Mouse (Mus musculus) mouse trophoblast stem cell (cell line): ENCODE data around the gene D8Ertd738e.

Source experiments
- in situ Hi-C, 2 experiments: fragments of 300-500 bp; cut with MseI, MboI; formaldehyde crosslinking; loops; 2 replicates in 1 of 2; 3 replicates in 1 of 2; pipeline ENCODE4 v1.15.1; 2025

The D8Ertd738e gene

DNA sequence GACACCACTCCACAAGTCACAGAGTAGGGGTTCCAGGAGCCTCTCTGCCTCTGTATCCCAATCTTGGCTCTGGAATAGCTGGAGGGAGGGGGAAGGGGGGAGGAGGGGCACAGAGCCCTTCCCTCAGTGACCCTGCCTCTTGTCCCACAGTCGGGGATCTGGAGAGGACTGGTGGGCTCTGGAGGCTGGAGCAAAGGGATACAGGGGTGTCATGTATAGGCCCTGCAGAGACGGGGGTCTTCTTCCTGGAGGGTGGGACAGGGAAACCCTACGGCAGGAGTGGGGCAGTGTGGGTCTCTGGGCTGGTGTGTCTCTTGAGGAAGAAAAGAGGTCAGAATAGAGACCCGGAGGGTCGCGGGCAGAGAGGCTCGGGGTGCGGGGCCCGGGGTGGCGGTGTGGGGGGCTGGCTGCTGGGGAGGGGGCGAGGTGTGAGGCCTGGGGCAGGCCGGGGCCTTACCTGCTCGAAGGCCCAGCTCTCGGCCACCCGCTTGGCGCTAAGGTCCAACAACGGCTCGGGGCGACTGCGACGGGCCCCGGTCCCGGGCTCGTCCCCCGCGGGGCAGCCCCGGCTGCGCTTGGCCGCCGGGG is 13.0 kb downstream of the D8Ertd738e start:
- in situ Hi-C loops, result no loop called here

GRCm38 (mm10) chr8:84235746-84236409 is 13.6 kb downstream of the D8Ertd738e start:
- in situ Hi-C loops, result no loop called here

- in situ Hi-C loops, result no loop called here
Observed at GRCm38 (mm10) chr8:84233055-84233454, 16.5 kb downstream of the D8Ertd738e start.

DNA sequence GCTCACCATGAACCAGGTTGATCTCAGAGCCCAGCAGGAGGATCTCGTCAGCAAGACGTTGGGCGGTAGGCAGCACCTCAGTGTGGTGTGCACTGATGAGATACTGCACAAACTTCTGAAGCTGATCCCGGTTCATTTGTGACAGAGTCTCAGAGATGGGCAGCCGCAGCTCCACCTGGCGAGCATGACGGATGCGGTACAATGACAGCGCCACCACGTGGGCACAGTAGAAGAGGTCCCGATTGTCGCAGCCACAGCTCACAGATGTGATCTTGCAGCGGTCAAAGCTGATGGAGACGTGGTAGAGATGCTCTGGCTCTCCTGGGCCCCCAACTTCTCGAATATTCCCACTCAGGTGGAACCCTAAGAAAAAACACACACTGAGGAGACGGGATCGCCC is 18.8 kb downstream of the D8Ertd738e start:
- in situ Hi-C loops, result no loop called here

DNA sequence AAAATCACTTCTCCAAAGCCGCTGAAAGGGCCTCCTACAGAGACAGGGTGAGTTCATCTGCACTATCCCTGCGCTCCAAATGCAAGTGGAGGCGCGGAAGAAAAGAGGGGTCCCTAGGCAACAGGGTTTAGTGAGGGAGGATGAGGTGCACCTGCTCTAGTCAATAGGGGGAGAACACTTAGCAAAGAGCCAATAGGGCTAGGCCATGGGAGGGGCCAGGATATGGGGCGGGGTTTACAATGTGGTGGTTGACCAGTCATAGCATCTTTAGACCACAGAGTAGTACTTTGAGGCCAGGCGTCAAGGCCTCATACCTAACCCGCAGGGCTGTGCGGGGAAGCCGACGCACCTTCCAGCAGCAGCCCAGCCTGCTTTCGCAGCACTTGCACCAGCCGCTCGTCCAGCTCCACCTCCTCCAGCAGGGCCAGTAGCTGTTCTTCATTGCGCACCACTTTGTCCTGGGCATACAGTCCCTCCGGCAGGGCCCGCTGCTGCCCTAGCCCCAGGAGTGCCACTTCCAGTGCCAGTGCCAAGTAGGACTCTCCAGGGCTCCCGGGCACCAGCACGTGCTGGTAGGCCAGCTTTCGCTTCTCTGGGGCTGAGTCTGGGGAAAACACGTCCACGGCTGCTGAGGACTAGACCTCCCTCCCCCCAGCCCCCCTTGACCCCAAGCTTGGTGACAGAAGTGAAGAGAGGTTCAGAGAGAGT is 26.0 kb downstream of the D8Ertd738e start:
- in situ Hi-C loops, result no loop called here

DNA sequence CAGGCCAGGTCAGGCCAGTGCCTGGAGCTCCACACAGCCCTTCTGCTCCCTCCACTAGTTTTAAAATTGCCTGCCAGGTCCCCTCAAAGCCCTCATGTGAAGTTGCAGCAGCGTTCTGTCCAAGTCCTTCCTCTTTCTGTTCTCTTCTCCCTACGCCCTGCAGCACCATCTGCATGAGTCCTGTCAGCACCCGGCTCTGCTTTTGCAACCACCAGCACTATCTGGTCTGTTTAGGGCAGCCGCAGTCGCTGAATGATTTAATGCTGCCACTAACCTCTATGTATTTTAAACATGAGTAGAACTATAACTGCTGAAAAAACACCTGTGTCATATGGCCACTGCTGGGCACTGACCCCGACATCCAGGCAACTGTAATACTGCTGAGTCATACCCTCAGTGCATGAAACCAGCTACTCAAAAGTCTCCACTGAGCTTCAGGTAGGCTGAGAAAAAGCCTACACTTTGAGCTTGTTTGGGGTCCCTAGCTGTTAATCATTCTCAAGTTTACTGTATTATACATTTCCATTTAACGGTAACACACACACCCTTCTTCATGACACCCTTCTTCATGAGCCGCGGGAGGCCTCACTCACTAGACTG is 26.9 kb downstream of the D8Ertd738e start:
- in situ Hi-C loops, result no loop called here

- in situ Hi-C loops, result no loop called here
Observed at GRCm38 (mm10) chr8:84220105-84220504, 29.4 kb downstream of the D8Ertd738e start.

GRCm38 (mm10) chr8:84218143-84218542 is 31.4 kb downstream of the D8Ertd738e start:
- in situ Hi-C loops, result no loop called here

DNA sequence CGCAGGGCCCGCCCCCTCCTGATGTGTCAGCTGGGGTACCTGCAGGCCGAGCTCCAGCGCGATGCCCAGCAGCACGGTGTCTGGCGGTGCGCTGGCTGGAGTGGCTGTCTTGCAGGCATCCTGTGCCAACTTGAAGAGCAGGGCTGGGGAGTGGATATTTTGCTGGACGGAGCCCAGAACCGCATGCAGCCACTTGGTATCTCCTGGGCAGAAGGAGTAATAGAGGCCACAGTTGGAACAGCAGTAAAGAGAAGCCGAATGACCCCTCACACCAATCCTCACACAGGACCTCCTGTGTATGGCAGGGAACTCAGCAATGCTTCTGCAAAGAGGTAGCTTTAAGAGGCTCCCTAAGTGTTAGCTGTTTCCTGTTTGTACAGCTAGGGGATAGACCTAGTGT is 32.3 kb downstream of the D8Ertd738e start:
- in situ Hi-C loops, result no loop called here

- in situ Hi-C loops, result no loop called here
Observed at GRCm38 (mm10) chr8:84213277-84213676, 36.2 kb downstream of the D8Ertd738e start.

DNA sequence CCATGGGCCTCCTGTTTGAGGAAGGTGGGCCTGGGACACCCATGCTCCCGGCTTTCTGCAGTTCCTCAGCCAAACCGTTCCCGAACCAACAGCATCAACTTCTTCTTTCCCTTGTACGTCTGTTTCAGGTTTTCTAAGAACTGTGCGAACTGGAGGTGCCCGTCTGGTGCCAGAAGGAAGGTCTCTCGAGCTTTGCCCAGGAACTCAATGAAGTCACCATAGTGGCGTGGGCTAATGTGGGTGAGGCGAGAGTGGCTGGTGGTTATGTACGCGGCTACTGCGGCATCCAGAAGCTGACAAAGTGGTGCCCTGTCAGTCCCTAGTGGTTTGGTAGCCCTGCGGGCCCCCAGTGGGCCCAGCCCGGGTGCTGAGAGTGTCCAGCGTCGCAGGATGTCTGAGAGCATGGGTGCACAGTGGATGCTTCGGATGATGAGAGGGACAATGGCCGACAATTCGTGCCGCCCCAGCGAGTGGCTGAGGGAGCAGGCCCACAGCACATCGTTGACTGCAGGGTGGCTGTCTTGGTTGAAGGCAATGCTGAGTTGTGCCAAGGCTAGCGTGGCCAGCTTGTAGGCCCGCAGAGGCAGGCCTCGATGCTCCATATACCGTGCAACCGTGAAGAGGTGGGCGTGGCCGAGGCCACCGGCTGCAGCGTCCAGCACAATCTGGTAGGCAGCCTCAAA is 37.5 kb downstream of the D8Ertd738e start:
- in situ Hi-C loops, result no loop called here

DNA sequence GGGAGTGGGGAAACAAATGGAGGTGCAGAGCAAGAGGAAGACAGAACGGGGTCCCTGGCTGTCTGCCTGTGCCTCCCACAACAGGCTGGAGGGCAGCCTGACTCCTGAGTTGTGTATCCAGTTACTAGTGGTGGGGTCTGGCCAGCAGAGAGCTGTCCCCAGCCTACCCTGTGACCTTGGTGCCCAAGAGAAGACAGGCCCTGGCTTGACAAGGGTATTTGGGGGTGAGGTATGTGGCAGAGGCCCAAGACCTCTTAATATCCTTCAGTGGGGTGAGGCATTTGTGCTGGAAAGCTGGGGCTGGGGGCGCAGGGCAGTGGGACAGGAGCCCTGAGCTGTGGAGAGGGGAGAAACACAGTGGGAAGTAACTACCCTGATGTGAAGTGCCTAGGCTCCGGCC is 38.3 kb downstream of the D8Ertd738e start:
- in situ Hi-C loops, result no loop called here

DNA sequence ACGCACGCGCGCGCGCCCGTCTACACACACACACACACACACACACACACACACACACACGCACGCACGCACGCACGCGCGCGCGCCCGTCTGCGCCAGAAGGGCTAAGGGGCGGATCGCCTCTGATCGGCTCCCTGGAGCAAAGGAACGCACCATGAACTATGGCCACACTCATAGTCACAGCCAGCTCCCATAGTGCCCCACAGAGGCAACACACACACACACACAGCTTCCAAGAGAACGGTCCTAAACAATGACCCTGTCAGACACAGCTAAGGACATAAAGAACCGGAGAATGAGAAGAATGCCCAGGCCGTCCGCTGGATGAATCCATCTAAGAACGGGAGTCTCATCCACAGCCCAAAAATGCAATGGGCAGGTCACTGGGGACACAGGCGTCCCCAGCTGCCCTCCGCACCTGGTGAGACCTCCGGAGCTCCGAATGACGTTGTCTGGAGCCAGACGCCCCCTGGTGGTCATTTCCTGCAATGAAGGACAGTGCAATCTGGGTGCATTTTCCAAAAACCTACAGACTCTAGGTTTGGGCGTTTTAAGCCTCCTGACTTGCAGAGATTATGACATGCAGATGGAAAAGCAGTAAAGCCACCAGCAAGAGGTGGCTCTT is 39.2 kb downstream of the D8Ertd738e start:
- in situ Hi-C loops, result no loop called here

DNA sequence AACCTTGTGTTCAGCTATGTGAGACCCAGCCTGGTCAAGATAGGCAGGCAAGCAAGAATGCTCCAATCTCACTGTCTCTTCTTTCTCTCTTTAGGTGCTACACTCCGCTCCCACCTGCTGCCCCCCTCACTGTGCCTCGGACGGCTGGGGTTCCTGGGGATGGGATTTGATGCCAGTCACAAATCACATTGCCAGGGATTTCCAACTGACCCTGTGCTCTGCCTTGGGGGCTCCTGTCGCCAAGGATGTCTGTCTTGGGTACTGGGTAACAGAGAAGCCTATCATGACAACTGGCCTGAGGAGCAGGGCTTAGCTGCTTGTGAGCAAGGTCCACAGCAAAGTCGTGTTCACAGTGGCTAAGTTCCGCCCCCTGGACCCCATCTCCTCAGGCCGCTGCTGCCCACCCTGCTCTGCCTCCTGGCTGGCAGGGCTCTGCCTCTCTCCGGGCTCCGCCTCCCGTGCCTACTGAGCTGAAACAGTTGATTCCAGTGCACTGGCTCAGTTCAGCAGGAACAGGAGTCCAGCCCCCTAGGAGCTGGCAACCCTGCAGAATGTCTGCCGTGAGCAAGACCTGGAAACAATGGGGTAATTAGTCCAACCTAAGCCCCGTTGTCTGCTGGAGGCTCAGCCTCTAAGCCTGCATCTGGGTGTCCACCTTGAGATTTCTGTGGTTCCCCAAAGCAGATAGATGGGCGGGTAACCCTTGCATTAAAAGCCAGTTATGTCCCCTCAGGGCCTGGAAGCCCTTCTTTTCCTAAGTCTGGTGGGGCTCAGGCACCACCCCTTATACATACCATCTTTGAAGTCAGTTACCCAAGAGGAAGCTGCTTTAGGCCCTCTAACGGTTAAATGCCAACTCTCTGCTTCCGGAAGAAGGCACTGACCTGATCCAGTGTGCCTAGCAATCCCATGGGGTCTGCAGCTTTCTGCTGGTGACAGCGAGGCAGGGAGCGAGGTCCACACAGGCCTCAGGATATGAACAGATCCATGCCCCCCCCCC is 40.8 kb downstream of the D8Ertd738e start:
- in situ Hi-C loops, result no loop called here

DNA sequence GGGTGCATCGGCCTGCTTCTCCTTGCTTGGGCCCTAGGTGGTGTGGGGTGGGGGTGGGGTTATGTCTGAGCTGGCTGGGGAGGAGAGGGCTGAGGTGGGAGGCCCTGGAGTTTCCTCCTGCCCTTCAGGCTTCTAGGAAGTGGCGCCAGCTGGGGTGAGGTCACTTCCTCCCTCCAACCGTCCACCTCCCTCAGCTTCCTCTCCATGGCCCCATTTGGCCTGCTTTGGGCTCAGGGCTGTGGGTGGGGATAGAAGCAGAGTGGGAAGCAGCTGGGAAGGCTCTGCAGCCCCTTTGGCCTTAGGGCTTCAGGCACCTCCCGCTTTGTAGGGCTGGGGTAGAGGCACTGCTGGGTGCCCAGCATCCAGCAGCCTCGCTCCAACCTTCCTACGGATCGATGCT is 41.7 kb downstream of the D8Ertd738e start:
- in situ Hi-C loops, result no loop called here

DNA sequence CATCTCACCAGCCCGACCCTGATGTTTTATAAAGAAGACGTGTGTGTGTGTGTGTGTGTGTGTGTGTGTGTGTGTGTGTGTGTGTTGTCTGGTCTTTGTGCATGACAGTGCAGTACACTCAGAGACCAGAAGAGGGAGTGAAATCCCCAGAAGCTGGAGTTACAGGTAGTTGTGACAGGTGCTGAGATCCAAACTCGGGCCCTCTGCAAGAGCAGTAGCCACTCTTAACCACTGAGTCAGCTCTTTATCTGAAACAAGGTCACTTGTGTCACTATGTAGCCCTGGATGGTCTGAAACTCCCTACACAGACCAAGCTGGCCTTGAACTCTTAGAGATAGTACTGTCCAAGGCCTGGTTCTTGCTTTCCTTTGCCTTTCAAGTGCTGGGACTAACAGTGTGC is 42.9 kb downstream of the D8Ertd738e start:
- in situ Hi-C loops, result no loop called here

DNA sequence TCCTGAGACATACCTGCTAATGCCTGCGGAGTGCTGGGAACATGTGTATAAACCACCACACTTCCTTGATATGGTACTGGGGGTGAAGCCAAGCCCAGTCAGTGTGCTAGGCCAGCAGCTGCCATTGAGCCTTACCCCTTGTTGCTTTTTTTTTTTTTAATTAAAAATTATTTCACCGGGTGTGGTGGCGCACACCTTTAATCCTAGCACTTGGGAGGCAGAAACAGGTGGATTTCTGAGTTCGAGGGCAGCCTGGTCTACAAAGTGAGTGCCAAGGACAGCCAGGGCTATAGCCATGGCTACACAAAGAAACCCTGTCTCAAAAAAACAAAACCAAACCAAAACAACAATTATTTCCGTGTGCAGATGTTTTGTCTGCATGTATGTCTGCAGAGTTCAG is 44.4 kb downstream of the D8Ertd738e start:
- in situ Hi-C loops, result no loop called here

DNA sequence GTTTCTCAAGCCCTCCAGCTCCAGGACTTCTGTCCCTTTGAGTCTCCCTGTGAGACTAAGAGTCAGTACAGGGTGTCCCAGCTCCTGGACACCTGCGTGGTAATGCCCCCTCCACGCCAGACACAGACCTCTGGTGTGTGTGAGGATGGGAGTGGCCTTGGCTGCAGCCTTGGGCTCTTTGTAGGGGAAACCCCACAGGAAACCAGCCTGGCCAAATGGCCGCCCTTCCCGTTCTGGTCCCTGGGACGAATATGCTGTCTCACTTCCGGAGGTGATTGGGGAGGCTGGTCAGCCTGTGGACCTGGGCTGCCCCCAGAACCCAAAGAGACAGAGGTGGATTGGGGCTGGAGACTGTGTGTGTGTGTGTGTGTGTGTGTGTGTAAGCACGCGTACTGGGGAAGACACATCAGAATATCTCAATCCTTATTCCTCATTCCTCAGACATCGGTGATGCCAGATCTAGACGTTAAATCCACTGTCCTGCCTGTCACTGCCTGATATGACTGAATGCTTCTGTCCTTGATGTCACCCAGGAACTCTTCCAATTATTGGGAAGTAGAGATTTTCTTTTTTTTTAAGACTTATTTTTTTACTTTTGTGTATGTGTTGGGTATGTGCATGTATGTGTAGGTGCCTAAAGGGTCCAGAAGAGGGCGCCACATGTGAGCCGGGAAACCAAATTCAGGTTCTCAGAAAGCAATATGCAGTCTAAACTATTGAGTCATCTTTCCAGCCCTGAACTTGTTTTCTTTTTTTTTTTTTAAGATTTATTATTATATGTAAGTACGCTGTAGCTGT is 45.3 kb downstream of the D8Ertd738e start:
- in situ Hi-C loops, result no loop called here
